Mouse (Mus musculus) C2C12 (cell line): ENCODE data around the gene Hrk. TPM values are rescaled to one million over a fixed set of nuclear protein-coding genes. Genes with fewer than 3 reads are reported as not detected.

ENCODE experiments used
- H3K27me3 ChIP-seq: one replicate; pipeline ENCODE4 v1.6.1; 2011; ENCODE audit not compliant: control insufficient read depth, insufficient read depth, insufficient read length
- H3K36me3 ChIP-seq: one replicate; pipeline ENCODE4 v1.6.1; 2011; ENCODE audit not compliant: control insufficient read depth, insufficient read depth
- H3K4me3 ChIP-seq: one replicate; pipeline ENCODE4 v1.5.1; 2011; ENCODE audit warnings: mild to moderate bottlenecking, control low read depth; ENCODE audit not compliant: poor library complexity, insufficient read depth, severe bottlenecking
- H3K79me2 ChIP-seq: one replicate; pipeline ENCODE4 v1.6.1; 2011; ENCODE audit not compliant: control insufficient read depth, insufficient read depth
- H3K79me3 ChIP-seq: one replicate; pipeline ENCODE4 v1.6.1; 2011; ENCODE audit warnings: low read depth, control low read depth
- H3ac ChIP-seq: one replicate; pipeline ENCODE3; 2011; ENCODE audit warnings: low read depth; ENCODE audit not compliant: control insufficient read depth, insufficient read length
- CEBPB ChIP-seq: IDR thresholded peaks from one replicate; pipeline ENCODE4 v1.6.1; 2011; ENCODE audit warnings: low read depth, mild to moderate bottlenecking, control low read depth, moderate library complexity
- CTCF ChIP-seq: IDR thresholded peaks from one replicate; pipeline ENCODE4 v1.5.1; 2011; ENCODE audit not compliant: control insufficient read depth, insufficient read depth, insufficient read length
- FOSL1 ChIP-seq: IDR thresholded peaks from one replicate; pipeline ENCODE4 v1.8.0; 2011; ENCODE audit warnings: mild to moderate bottlenecking, low read length; ENCODE audit not compliant: poor library complexity, insufficient read depth, severe bottlenecking
- MAX ChIP-seq: IDR thresholded peaks from one replicate; pipeline ENCODE4 v1.6.1; 2011; ENCODE audit warnings: mild to moderate bottlenecking, control low read depth
- MYOD1 ChIP-seq: IDR thresholded peaks from one replicate; pipeline ENCODE4 v1.6.1; 2011; ENCODE audit warnings: low read depth; ENCODE audit not compliant: control insufficient read depth, insufficient read length
- MYOG ChIP-seq: IDR thresholded peaks from one replicate; pipeline ENCODE4 v1.6.1; 2011; ENCODE audit not compliant: control insufficient read depth, insufficient read length; ENCODE audit errors: extremely low read depth
- USF1 ChIP-seq: IDR thresholded peaks from one replicate; pipeline ENCODE4 v1.6.1; 2011; ENCODE audit warnings: low read depth, mild to moderate bottlenecking, control low read depth, moderate library complexity
- polyA plus RNA-seq: library from polyadenylated mRNA; unstranded; fragments of >200 nt; fragmentation: generic; extraction: Trizol; gene quantifications from one replicate; pipeline ENCODE4 v1.2.1, GENCODE M21; 2012; ENCODE audit warnings: missing spikeins

Gene Hrk
- polyA plus RNA-seq, 1 experiment, result not detected

GRCm38 (mm10) chr5:118174310-118175009 is 10.0 kb downstream of the Hrk start:
- Histone ChIP-seq H3K79me2 (no peaks in the 10 kb centered on the region), H3K4me3 (no peak overlapping the region), H3K27me3 (peaks cover 52% of the 10 kb centered on the region), H3ac (no peak overlapping the region), H3K36me3 (no peaks in the 10 kb centered on the region), H3K79me3 (no peaks in the 10 kb centered on the region)
- TF ChIP-seq MAX, result no peak
- no peak for TF ChIP-seq MYOG
- no peak for TF ChIP-seq CTCF
- TF ChIP-seq USF1, result no peak
- no peak for TF ChIP-seq FOSL1
- no peak for TF ChIP-seq MYOD1
- TF ChIP-seq CEBPB, result no peak

- no peak for TF ChIP-seq CEBPB
- TF ChIP-seq MAX, result no peak
- no peak for TF ChIP-seq MYOD1
- TF ChIP-seq FOSL1, result no peak
- TF ChIP-seq USF1, result no peak
- TF ChIP-seq CTCF, result no peak
- no peak for TF ChIP-seq MYOG
- Histone ChIP-seq H3K79me2 (no peaks in the 10 kb centered on the region), H3K36me3 (no peaks in the 10 kb centered on the region), H3K27me3 (peaks cover 46% of the 10 kb centered on the region), H3K79me3 (no peaks in the 10 kb centered on the region), H3ac (no peak overlapping the region), H3K4me3 (no peak overlapping the region)
Measured at GRCm38 (mm10) chr5:118175137-118175536, 10.7 kb downstream of the Hrk start.

GRCm38 (mm10) chr5:118177640-118178039 is 13.2 kb downstream of the Hrk start:
- no peak overlapping the region for H3ac ChIP-seq
- no peaks in the 10 kb centered on the region for H3K79me2 ChIP-seq
- TF ChIP-seq FOSL1 (no peak), USF1 (no peak), CEBPB (no peak), MAX (no peak), CTCF (no peak), MYOG (no peak), MYOD1 (no peak)
- H3K4me3 ChIP-seq, result no peak overlapping the region
- no peaks in the 10 kb centered on the region for H3K79me3 ChIP-seq
- H3K27me3 ChIP-seq, result peaks cover 22% of the 10 kb centered on the region
- H3K36me3 ChIP-seq, result no peaks in the 10 kb centered on the region

GRCm38 (mm10) chr5:118186903-118187633 is 22.6 kb downstream of the Hrk start:
- Histone ChIP-seq H3K4me3 (no peak overlapping the region), H3K36me3 (no peaks in the 10 kb centered on the region), H3ac (no peak overlapping the region), H3K79me3 (no peaks in the 10 kb centered on the region), H3K27me3 (peaks cover 71% of the 10 kb centered on the region), H3K79me2 (no peaks in the 10 kb centered on the region)
- TF ChIP-seq MAX (no peak), CTCF (no peak), MYOG (no peak), USF1 (no peak), CEBPB (no peak), MYOD1 (no peak), FOSL1 (no peak)

- TF ChIP-seq MYOD1 (no peak), CEBPB (no peak), FOSL1 (no peak), CTCF (no peak), USF1 (no peak), MYOG (no peak), MAX (no peak)
- Histone ChIP-seq H3K27me3 (peaks cover 84% of the 10 kb centered on the region), H3K79me2 (no peaks in the 10 kb centered on the region), H3K36me3 (no peaks in the 10 kb centered on the region), H3K79me3 (no peaks in the 10 kb centered on the region), H3K4me3 (no peak overlapping the region), H3ac (no peak overlapping the region)
Measured at GRCm38 (mm10) chr5:118188356-118188755, 23.9 kb downstream of the Hrk start.
